Mouse (Mus musculus) liver, embryonic 14.5 days (tissue): Measurements from ENCODE around the gene Uri1.

Source experiments
- CTCF ChIP-seq: IDR thresholded peaks from 2 replicates; pipeline ENCODE4 v1.5.1; 2016; ENCODE audit warnings: antibody characterized with exemption, low read depth, control low read depth
- EP300 ChIP-seq: IDR thresholded peaks from 2 replicates; pipeline ENCODE4 v1.6.1; 2016; ENCODE audit warnings: antibody characterized with exemption, low read depth

- TF ChIP-seq EP300, result no peak
- TF ChIP-seq CTCF, result no peak
Measured at GRCm38 (mm10) chr7:38024839-38025238, 1.5 kb upstream of the Uri1 start.
